Mouse (Mus musculus): ENCODE data around the gene Pramef25.
"Not testable (repeated sequence)": the region's sequence is repeated elsewhere in the genome, so short reads cannot be mapped to it uniquely, and the experiment has no call there.

The Pramef25 gene

DNA sequence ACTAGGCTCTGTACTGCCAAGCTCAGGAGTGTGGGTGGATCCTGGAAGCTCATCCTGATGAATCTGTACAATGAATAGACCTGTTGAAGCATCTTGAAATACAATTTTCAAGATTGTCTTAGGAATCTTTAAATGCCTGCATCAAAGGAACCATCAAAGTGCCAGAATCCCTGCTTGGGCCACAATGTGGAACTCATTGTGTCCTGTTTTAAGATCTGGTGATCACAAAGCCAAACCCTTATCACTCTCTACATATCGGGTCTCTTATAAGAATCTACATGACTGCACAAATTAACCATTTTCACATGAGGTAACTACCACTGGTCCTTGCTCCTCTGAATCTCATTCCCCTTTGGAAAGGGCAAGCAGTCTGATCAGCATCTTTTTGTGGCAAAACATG lies at the start of gene Pramef25:
Gene Pramef25, minus strand, starts transcription at position 101 of the 400 bp plus-strand sequence.
- DNase-seq, result not testable (repeated sequence)

DNA sequence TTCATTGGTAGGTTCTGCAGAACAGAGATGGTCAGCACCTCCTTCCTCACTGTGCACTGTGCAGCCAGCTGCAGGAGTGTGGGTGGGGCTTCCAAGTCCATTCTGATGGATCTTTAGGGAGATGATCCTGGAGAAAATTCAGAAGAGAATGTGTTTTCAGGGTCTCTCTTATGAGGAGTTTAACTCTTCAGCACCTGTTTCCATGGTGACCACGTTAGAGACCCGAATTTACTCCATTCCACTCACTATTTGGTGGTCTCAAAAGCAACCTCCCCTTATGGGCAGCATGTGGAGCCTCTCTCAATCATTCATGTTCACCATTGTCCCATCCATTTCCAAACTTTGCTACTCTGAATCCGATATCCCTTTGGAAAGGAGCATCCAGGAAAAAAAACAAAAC lies 43.5 kb upstream of the Pramef25 start, which contains the start of gene Pramef17:
Gene Pramef17, minus strand, starts transcription at position 101 of the 400 bp plus-strand sequence.
- not testable (repeated sequence) for DNase-seq

DNA sequence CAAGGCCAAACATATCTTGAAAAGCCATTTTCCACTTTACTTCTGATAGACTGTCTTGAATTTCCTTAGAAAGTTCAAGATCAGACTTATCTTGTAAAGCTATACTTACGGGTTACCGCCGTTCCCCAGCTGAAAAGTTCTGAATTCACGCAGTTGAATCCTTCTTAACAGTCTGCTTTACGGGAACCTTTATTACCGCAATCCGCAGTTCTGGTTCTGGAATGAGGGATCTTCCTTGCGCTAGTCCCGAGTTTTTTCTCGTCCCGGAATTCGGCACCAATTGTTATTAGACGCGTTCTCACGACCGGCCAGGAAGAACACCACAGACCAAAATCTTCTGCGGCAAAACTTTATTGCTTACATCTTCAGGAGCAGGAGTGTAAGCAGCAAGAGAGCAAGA lies 37.3 kb upstream of the Pramef25 start:
- DNase-seq, result peak; percentile 47

GRCm38 (mm10) chr4:143987475-143987941 lies 36.7 kb upstream of the Pramef25 start:
- peak; percentile 36 for DNase-seq

- DNase-seq, result peak; percentile 26
These were observed 34.9 kb upstream of the Pramef25 start for GRCm38 (mm10) chr4:143985733-143986132.

GRCm38 (mm10) chr4:143985165-143985564 lies 34.3 kb upstream of the Pramef25 start:
- DNase-seq, result peak; percentile 2

GRCm38 (mm10) chr4:143983446-143983845 lies 32.6 kb upstream of the Pramef25 start:
- DNase-seq, result not testable (repeated sequence)

DNA sequence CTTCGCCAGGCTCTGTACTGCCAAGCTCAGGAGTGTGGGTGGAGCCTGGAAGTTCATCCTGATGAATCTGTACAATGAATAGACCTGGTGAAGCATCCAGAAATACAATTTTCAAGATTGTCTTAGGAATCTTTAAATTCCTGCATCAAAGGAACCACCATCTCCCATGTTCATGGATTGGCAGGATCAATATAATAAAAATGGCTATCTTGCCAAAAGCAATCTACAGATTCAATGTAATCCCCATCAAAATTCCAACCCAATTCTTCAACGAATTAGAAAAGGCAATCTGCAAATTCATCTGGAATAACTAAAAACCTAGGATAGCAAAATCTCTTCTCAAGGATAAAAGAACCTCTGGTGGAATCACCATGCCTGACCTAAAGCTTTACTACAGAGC lies 16.0 kb upstream of the Pramef25 start, which contains the start of gene Gm13101:
Gene Gm13101, minus strand, starts transcription at position 101 of the 400 bp plus-strand sequence.
- not testable (repeated sequence) for DNase-seq

DNA sequence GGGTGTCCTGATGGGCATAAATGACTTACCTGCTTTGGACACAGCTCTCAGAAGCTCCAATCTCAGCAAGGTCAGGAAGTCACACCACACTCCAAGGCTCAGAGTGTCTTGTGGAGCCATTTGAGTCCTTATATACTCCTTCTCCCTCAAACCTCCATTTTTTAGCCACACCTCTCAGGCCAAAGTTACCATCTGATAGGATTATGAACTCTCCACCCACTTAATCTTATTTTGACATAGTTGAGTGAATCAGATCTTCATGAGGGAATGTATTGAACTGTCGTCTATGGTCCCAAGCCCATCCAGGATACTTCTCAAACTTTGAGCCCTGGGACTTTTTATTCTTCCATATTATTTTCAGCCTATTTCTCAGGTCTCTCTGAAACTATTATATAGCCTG lies 50.5 kb downstream of the Pramef25 start, which contains the start of gene Pramef6:
Gene Pramef6, minus strand, starts transcription at position 101 of the 400 bp plus-strand sequence.
- DNase-seq, result not testable (repeated sequence)
